Mouse (Mus musculus) MEL (cell line): ENCODE data around the gene Klhdc8b. TPM values are rescaled to one million over a fixed set of nuclear protein-coding genes. Genes with fewer than 3 reads are reported as not detected.

Source experiments
- DNase-seq: peaks from one replicate; pipeline ENCODE4 v3.0.0; 2011; ENCODE audit warnings: low read depth, low spot score
- H3K27ac ChIP-seq: 2 replicates; pipeline ENCODE4 v1.5.1; 2012; ENCODE audit warnings: low read depth, mild to moderate bottlenecking, control low read depth, low read length, moderate library complexity; ENCODE audit not compliant: control insufficient read depth
- H3K27me3 ChIP-seq, 2 experiments: fragments of 150-350 bp in 1 of 2; sonication (generic) in 1 of 2; 2 replicates each; pipeline ENCODE4 v1.6.1; 2012; ENCODE audit warnings: low read length in 2 of 2, mild to moderate bottlenecking in 2 of 2, improper control_type of control experiment in 1 of 2, moderate library complexity in 1 of 2; ENCODE audit not compliant: insufficient read depth in 2 of 2, control insufficient read depth in 1 of 2
- H3K36me3 ChIP-seq, 2 experiments: 2 replicates each; pipeline ENCODE4 v1.6.1; 2012 to 2014; ENCODE audit warnings: low read length in 2 of 2, improper control_type of control experiment in 1 of 2, inconsistent platforms in 1 of 2, mild to moderate bottlenecking in 1 of 2; ENCODE audit not compliant: insufficient read depth in 2 of 2, control insufficient read depth in 1 of 2
- H3K4me1 ChIP-seq, 2 experiments: fragments of 150-350 bp in 1 of 2; sonication (generic) in 1 of 2; 2 replicates each; pipeline ENCODE4 v1.6.1; 2012; ENCODE audit warnings: low read length in 2 of 2, improper control_type of control experiment in 1 of 2, mild to moderate bottlenecking in 1 of 2; ENCODE audit not compliant: insufficient read depth in 2 of 2, control insufficient read depth in 1 of 2
- H3K4me3 ChIP-seq, 2 experiments: fragments of 150-350 bp in 1 of 2; sonication (generic) in 1 of 2; 2 replicates each; pipeline ENCODE4 v1.5.1; 2012; ENCODE audit warnings: low read depth in 2 of 2, low read length in 2 of 2, mild to moderate bottlenecking in 2 of 2, moderate library complexity in 2 of 2, control low read depth in 1 of 2, improper control_type of control experiment in 1 of 2; ENCODE audit not compliant: control insufficient read depth in 1 of 2, insufficient read depth in 1 of 2
- H3K79me2 ChIP-seq: 2 replicates; pipeline ENCODE4 v1.6.1; 2012; ENCODE audit warnings: mild to moderate bottlenecking, low read length, moderate library complexity; ENCODE audit not compliant: control insufficient read depth, poor library complexity, insufficient read depth
- H3K9ac ChIP-seq: 2 replicates; pipeline ENCODE4 v1.6.1; 2012; ENCODE audit warnings: low read depth, mild to moderate bottlenecking, control low read depth, low read length, moderate library complexity; ENCODE audit not compliant: control insufficient read depth, poor library complexity, severe bottlenecking
- H3K9me3 ChIP-seq: fragments of 150-350 bp; sonication (generic); replicated peaks from 2 replicates; pipeline ENCODE4 v1.6.1; 2012; ENCODE audit warnings: mild to moderate bottlenecking, low read length, improper control_type of control experiment, moderate library complexity; ENCODE audit not compliant: insufficient read depth
- BHLHE40 ChIP-seq: IDR thresholded peaks from 2 replicates; pipeline ENCODE4 v1.6.1; 2012; ENCODE audit warnings: low read depth, mild to moderate bottlenecking, inconsistent platforms, low read length, improper control_type of control experiment, borderline replicate concordance
- CHD1 ChIP-seq: IDR thresholded peaks from 2 replicates; pipeline ENCODE4 v1.6.1; 2012; ENCODE audit warnings: low read depth, mild to moderate bottlenecking, inconsistent platforms, low read length, improper control_type of control experiment
- CHD2 ChIP-seq: IDR thresholded peaks from 2 replicates; pipeline ENCODE4 v1.6.1; 2011; ENCODE audit warnings: low read length, improper control_type of control experiment
- CTCF ChIP-seq, 3 experiments: IDR thresholded peaks in 2 of 3; conservative IDR thresholded peaks in 1 of 3; 2 replicates each; pipeline ENCODE4 v1.5.1; 2011 to 2012; ENCODE audit warnings: low read length in 3 of 3, low read depth in 2 of 3, mild to moderate bottlenecking in 2 of 3, improper control_type of control experiment in 1 of 3, inconsistent platforms in 1 of 3, mixed read lengths in 1 of 3, moderate library complexity in 1 of 3; ENCODE audit not compliant: control insufficient read depth in 1 of 3, insufficient read depth in 1 of 3, poor library complexity in 1 of 3, severe bottlenecking in 1 of 3
- E2F4 ChIP-seq: IDR thresholded peaks from 2 replicates; pipeline ENCODE4 v1.6.1; 2011; ENCODE audit warnings: low read depth, low read length, improper control_type of control experiment, borderline replicate concordance
- ELF1 ChIP-seq: IDR thresholded peaks from 2 replicates; pipeline ENCODE4 v1.6.1; 2014; ENCODE audit warnings: low read depth, mild to moderate bottlenecking, inconsistent platforms, low read length, improper control_type of control experiment, moderate library complexity
- EP300 ChIP-seq, 2 experiments: IDR thresholded peaks; 2 replicates each; pipeline ENCODE4 v1.6.1; 2011; ENCODE audit warnings: improper control_type of control experiment in 2 of 2, low read length in 2 of 2, low read depth in 1 of 2, mild to moderate bottlenecking in 1 of 2
- ETS1 ChIP-seq: IDR thresholded peaks from 2 replicates; pipeline ENCODE4 v1.6.1; 2012; ENCODE audit warnings: low read depth, mild to moderate bottlenecking, inconsistent platforms, low read length, improper control_type of control experiment, moderate library complexity
- GABPA ChIP-seq: IDR thresholded peaks from 2 replicates; pipeline ENCODE4 v1.6.1; 2012; ENCODE audit warnings: low read depth, mild to moderate bottlenecking, inconsistent platforms, low read length, improper control_type of control experiment, moderate library complexity
- GATA1 ChIP-seq: IDR thresholded peaks from 2 replicates; pipeline ENCODE4 v1.6.1; 2011; ENCODE audit warnings: low read depth, low read length, improper control_type of control experiment
- HCFC1 ChIP-seq: IDR thresholded peaks from 2 replicates; pipeline ENCODE4 v1.6.1; 2012; ENCODE audit warnings: low read depth, mild to moderate bottlenecking, inconsistent platforms, low read length, improper control_type of control experiment, moderate library complexity
- JUND ChIP-seq: IDR thresholded peaks from 2 replicates; pipeline ENCODE4 v1.6.1; 2011; ENCODE audit warnings: low read depth, mild to moderate bottlenecking, improper control_type of control experiment, low read length
- KAT2A ChIP-seq: conservative IDR thresholded peaks from 2 replicates; pipeline ENCODE4 v1.6.1; 2012; ENCODE audit warnings: low read depth, low read length, improper control_type of control experiment, inconsistent platforms
- MAFK ChIP-seq: IDR thresholded peaks from 2 replicates; pipeline ENCODE4 v1.6.1; 2011; ENCODE audit warnings: low read depth, mild to moderate bottlenecking, low read length, improper control_type of control experiment, borderline replicate concordance
- MAX ChIP-seq: IDR thresholded peaks from 2 replicates; pipeline ENCODE4 v1.6.1; 2011; ENCODE audit warnings: low read length, improper control_type of control experiment
- MAZ ChIP-seq: IDR thresholded peaks from 2 replicates; pipeline ENCODE4 v1.6.1; 2012; ENCODE audit warnings: low read depth, mild to moderate bottlenecking, inconsistent platforms, low read length, improper control_type of control experiment
- MEF2A ChIP-seq: IDR thresholded peaks from 2 replicates; pipeline ENCODE4 v1.6.1; 2014; ENCODE audit warnings: low read depth, mild to moderate bottlenecking, inconsistent platforms, low read length, improper control_type of control experiment; ENCODE audit not compliant: poor library complexity, insufficient replicate concordance, severe bottlenecking; ENCODE audit errors: extremely low read depth
- MXI1 ChIP-seq: IDR thresholded peaks from 2 replicates; pipeline ENCODE4 v1.6.1; 2011; ENCODE audit warnings: mild to moderate bottlenecking, low read depth, low read length, improper control_type of control experiment
- MYB ChIP-seq: IDR thresholded peaks from 2 replicates; pipeline ENCODE4 v1.6.1; 2011; ENCODE audit warnings: mild to moderate bottlenecking, low read depth, low read length, improper control_type of control experiment
- MYC ChIP-seq: IDR thresholded peaks from 2 replicates; pipeline ENCODE4 v1.6.1; 2011; ENCODE audit warnings: low read depth, mild to moderate bottlenecking, low read length, improper control_type of control experiment, moderate library complexity
- POLR2A ChIP-seq, 2 experiments: IDR thresholded peaks; 2 replicates each; pipeline ENCODE4 v1.6.1; 2011 to 2012; ENCODE audit warnings: low read length in 2 of 2, mild to moderate bottlenecking in 2 of 2, control low read depth in 1 of 2, improper control_type of control experiment in 1 of 2, low read depth in 1 of 2, moderate library complexity in 1 of 2; ENCODE audit not compliant: control insufficient read depth in 1 of 2, insufficient read depth in 1 of 2, poor library complexity in 1 of 2
- POLR2AphosphoS2 ChIP-seq: IDR thresholded peaks from 2 replicates; pipeline ENCODE4 v1.6.1; 2011; ENCODE audit warnings: low read length, improper control_type of control experiment
- POLR2AphosphoS5 ChIP-seq: IDR thresholded peaks from 2 replicates; pipeline ENCODE4 v1.6.1; 2012; ENCODE audit warnings: low read depth, borderline replicate concordance, mild to moderate bottlenecking, inconsistent platforms, low read length, moderate library complexity, mixed read lengths
- RAD21 ChIP-seq: IDR thresholded peaks from 2 replicates; pipeline ENCODE4 v1.6.1; 2011; ENCODE audit warnings: mild to moderate bottlenecking, low read depth, low read length, improper control_type of control experiment
- RCOR1 ChIP-seq: IDR thresholded peaks from 2 replicates; pipeline ENCODE4 v1.6.1; 2012; ENCODE audit warnings: low read depth, mild to moderate bottlenecking, inconsistent platforms, low read length, improper control_type of control experiment
- SIN3A ChIP-seq: IDR thresholded peaks from 2 replicates; pipeline ENCODE4 v1.6.1; 2012; ENCODE audit warnings: low read length, improper control_type of control experiment, inconsistent platforms
- SMC3 ChIP-seq: IDR thresholded peaks from 2 replicates; pipeline ENCODE4 v1.6.1; 2011; ENCODE audit warnings: low read depth, low read length, improper control_type of control experiment
- TAL1 ChIP-seq: IDR thresholded peaks from 2 replicates; pipeline ENCODE4 v1.6.1; 2012; ENCODE audit warnings: mild to moderate bottlenecking, inconsistent platforms, low read length, moderate library complexity, mixed read lengths
- TBP ChIP-seq: IDR thresholded peaks from 2 replicates; pipeline ENCODE4 v1.8.0; 2011; ENCODE audit warnings: low read depth, low read length, improper control_type of control experiment
- TCF12 ChIP-seq: IDR thresholded peaks from 2 replicates; pipeline ENCODE4 v1.6.1; 2014; ENCODE audit warnings: low read depth, mild to moderate bottlenecking, inconsistent platforms, low read length, improper control_type of control experiment, moderate library complexity
- UBTF ChIP-seq: IDR thresholded peaks from 2 replicates; pipeline ENCODE4 v1.6.1; 2012; ENCODE audit warnings: low read depth, mild to moderate bottlenecking, inconsistent platforms, low read length, improper control_type of control experiment, moderate library complexity, borderline replicate concordance; ENCODE audit not compliant: insufficient read depth
- USF2 ChIP-seq, 2 experiments: IDR thresholded peaks; 2 replicates each; pipeline ENCODE4 v1.6.1; 2011 to 2012; ENCODE audit warnings: improper control_type of control experiment in 2 of 2, low read length in 2 of 2, borderline replicate concordance in 1 of 2, inconsistent platforms in 1 of 2, low read depth in 1 of 2, mild to moderate bottlenecking in 1 of 2; ENCODE audit not compliant: insufficient read depth in 1 of 2
- ZKSCAN1 ChIP-seq: IDR thresholded peaks from 2 replicates; pipeline ENCODE4 v1.6.1; 2012; ENCODE audit warnings: low read depth, mild to moderate bottlenecking, inconsistent platforms, low read length, improper control_type of control experiment, moderate library complexity
- ZNF384 ChIP-seq: IDR thresholded peaks from 2 replicates; pipeline ENCODE4 v1.6.1; 2012; ENCODE audit warnings: low read depth, mild to moderate bottlenecking, inconsistent platforms, low read length, improper control_type of control experiment
- polyA plus RNA-seq, 2 experiments: library from polyadenylated mRNA; stranded (reverse) in 1 of 2; unstranded in 1 of 2; fragments of >175 nt in 1 of 2; fragments of >200 nt in 1 of 2; gene quantifications; 2 replicates each; pipeline versions ENCODE4 v1.2.1 to v1.2.4; 2012; ENCODE audit warnings: low replicate concordance in 2 of 2, low read depth in 1 of 2; ENCODE audit not compliant: insufficient read length in 2 of 2, insufficient read depth in 1 of 2, missing spikeins in 1 of 2
- total RNA-seq: library from RNA; depleted of rRNA; stranded (reverse); fragments of 300-350 nt; gene quantifications from 2 replicates; pipeline ENCODE4 v1.2.3, GENCODE M21; 2012

The Klhdc8b gene
- total and polyA plus RNA-seq, 3 experiments, result 57.3 to 77.2 (median 71.9) TPM

DNA sequence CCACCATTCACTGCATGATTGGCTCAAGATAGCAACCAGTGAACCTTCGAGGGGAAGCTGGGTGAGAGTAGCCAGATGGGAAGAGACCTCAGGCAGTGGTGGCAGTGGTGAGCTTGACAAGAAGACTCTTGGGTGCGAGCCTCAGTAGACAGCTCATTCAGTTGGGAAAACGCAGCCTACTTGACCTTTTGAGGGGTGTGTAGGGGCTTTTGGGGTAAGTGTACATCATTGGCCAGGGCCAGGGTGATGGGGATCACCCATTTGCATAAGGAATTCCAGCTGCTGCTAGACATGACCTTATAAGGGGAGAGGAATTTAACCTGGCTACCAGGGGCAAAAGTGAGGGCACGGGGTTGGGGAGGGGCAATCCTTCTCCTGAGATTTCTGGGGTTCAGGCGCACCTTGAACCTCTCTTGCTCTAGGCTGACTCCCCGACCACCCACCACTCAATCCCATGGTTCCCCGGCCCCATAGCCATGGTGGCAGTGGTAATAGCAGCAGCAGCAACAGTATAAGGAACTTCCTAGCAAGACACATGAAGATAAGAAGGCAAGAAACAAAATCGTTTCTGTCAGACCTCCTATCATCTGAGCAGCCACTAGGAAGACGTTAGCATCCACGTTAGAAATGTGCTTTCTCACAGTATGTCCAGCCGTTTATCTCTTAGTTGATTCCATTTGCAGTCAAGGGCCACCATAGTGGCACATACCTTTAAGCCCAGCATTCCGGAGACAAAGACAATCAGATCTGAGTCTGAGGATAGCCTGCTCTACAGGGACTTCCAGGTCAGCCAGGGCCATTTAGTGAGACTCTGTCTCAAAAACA is 5.4 kb downstream of the Klhdc8b start:
- Histone ChIP-seq H3K9ac (peak overlapping the region; percentile 45), H3K36me3 (peaks cover 0 to 41% of the 10 kb centered on the region in 2 experiments; a peak in 2 of 4 replicates), H3K27ac (peak overlapping the region; percentile 89), H3K4me1 (peaks cover 29 to 67% of the 10 kb centered on the region in 2 experiments), H3K27me3 (no peaks in the 10 kb centered on the region), H3K79me2 (peaks cover 9% of the 10 kb centered on the region), H3K4me3 (peak overlapping the region; percentile 6 to 22; a peak in 3 of 4 replicates), H3K9me3 (no peaks in the 10 kb centered on the region)
- DNase-seq, result peak; percentile 83
- TF ChIP-seq MXI1 (no peak; the same call in 1 of the 2 replicates), ZKSCAN1 (0 out of 2 replicates have a peak, but pooled peaks have one; percentile 29), MYB (peak; percentile 77), TCF12 (peak; percentile 72), GABPA (no peak), KAT2A (0 out of 2 replicates have a peak, but pooled peaks have one; percentile 23), SIN3A (peak; percentile 77), RAD21 (no peak), MYC (peak; percentile 87), MAX (peak; percentile 72; the same call in 1 of the 2 replicates), MAZ (no peak), JUND (0 out of 2 replicates have a peak, but pooled peaks have one; percentile 34), ZNF384 (no peak), GATA1 (peak; percentile 84), USF2 (IDR thresholded peaks at IDR 0.05; ENCODE audit: borderline replicate concordance in 1 of 2, insufficient read depth in 1 of 2, low read depth in 1 of 2, low read length in 2 of 2) (no peak), RCOR1 (0 out of 2 replicates have a peak, but pooled peaks have one; percentile 57), HCFC1 (peak; percentile 47), CHD2 (no peak), EP300 (IDR thresholded peaks at IDR 0.05; ENCODE audit: low read depth in 1 of 2, low read length in 2 of 2) (peak; percentile 84 to 90), SMC3 (no peak), MAFK (peak; percentile 49; the same call in 1 of the 2 replicates), TAL1 (peak; percentile 38), CTCF (IDR thresholded peaks at IDR 0.05 in 2 of 3, conservative IDR thresholded peaks at IDR 0.05 in 1 of 3; ENCODE audit: control insufficient read depth in 1 of 3, insufficient read depth in 1 of 3, low read depth in 2 of 3, low read length in 3 of 3, poor library complexity in 1 of 3, severe bottlenecking in 1 of 3) (peak in 1 of 3 experiments; percentile 7; a peak in 1 of 6 replicates), POLR2AphosphoS5 (peak; percentile 26; the same call in 1 of the 2 replicates), UBTF (no peak), POLR2AphosphoS2 (no peak; the same call in 1 of the 2 replicates), ETS1 (peak; percentile 68; the same call in 1 of the 2 replicates), MEF2A (no peak), POLR2A (IDR thresholded peaks at IDR 0.05; ENCODE audit: control insufficient read depth in 1 of 2, insufficient read depth in 1 of 2, low read depth in 1 of 2, low read length in 2 of 2, poor library complexity in 1 of 2) (peak in 1 of 2 experiments; percentile 67; a peak in 2 of 4 replicates), BHLHE40 (no peak), CHD1 (peak; percentile 72; the same call in 1 of the 2 replicates), ELF1 (0 out of 2 replicates have a peak, but pooled peaks have one; percentile 21), E2F4 (no peak), TBP (peak; percentile 83)
